Mouse (Mus musculus) kidney, postnatal 36 days (tissue): ENCODE data around the gene Rmnd1.
"Not testable (repeated sequence)": the region's sequence is repeated elsewhere in the genome, so short reads cannot be mapped to it uniquely, and the experiment has no call there.

Experiments used
- DNase-seq, 2 experiments: peaks; one replicate each; pipeline ENCODE4 v3.0.0; 2021 to 2022; ENCODE audit warnings: mixed read lengths in 2 of 2

Gene Rmnd1

DNA sequence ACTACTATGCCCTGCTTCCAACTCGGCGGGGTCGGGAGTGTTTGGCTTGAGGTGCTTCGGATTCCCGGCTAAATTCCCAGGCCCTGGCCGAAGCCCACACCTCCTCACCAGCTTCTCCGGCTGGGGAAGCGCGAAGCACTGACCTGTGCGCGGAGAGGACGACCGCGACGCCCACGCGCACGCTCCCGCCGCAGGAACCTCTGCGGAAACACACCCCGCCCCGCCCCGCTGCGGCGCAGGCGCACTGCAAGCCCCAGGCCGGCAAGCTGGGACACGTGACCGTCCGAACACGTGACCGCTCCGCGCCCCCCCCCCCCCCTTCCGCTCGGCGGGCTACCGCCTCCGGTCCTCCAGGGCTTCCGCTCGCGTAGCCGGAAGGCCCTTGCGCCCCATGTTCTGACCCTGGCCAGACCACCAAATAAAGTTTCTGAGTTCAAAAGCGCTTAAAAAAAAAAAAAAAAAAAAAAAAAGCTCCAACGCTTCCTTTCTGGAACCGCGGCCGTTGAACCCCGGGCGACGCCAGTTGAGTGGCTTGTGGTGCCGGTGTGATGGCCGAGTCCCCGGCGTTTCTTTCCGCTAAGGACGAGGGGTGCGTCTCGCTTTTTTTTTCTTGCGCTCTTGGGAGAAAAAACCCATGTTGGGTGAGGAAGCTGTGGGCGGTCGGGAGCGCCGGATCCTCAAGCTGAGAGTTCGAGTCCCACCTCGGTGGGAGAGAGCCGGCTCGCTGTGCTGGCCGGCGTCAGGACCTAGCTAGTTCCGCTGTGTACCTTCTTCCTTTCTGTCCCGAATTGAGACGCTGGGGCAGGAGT lies at the start of gene Rmnd1, which contains the start of gene Armt1:
Rmnd1 (minus strand) TSS at position 266 of the 809 bp plus-strand sequence.
Armt1 (plus strand) TSS at position 345 of the 809 bp plus-strand sequence.
- peak; percentile 94 to 98 for DNase-seq

DNA sequence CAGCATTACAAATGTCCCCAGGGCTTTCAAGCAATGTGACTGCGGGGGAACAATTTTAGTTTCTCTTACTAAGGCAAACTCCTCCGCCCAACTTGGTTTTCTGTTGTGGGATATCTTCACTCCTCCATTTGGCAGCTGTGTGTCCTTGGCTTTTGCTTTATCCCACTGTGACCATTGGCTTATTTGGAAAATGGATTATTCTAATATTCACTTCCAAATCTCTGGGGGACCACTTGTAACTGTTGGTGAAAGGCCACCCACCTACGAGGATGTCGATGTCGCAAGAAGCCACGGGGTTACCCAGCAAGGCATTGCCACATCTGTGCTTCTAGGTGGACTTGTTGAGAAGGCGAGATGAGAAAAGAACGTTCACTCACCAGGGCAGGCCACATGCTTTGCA lies 49.5 kb upstream of the Rmnd1 start:
- DNase-seq = no peak

DNA sequence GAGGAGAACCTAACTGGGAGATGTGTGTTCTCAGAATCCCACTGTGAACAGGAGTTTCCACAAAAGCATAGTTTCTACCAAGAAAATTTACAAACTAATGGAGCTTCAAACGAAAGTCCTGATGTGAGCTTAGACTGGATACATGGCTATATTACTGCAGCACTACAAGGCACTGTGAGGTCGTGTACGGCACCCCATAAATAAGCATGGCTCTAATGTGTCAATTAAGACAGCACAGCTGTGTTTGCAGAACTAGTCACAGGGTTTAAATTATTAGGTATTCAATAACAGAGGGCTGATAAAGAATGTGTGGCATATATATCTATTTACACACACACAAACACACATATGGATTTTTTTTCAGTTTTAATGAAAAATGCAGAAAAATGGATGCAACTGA lies 48.7 kb upstream of the Rmnd1 start:
- no peak for DNase-seq

DNA sequence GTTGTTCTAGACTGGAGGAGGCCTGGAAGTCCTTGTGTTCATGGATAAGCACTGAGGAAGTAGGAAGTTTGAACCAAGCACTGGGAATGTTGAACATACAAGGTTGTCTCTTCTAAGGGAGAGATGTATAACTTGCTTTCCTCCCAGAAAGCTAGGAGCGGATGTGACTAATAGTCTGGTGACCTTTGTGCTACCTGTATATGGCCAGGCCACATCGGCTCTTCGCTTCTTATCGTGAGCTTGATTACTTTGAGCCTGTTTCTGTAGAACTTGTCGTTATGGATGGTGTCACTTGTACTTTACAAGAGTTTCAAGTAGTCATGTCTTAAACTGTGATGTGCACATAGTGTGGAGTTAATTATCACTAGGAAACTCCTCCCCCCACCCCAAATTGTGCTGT lies 44.4 kb upstream of the Rmnd1 start:
- no peak for DNase-seq

DNA sequence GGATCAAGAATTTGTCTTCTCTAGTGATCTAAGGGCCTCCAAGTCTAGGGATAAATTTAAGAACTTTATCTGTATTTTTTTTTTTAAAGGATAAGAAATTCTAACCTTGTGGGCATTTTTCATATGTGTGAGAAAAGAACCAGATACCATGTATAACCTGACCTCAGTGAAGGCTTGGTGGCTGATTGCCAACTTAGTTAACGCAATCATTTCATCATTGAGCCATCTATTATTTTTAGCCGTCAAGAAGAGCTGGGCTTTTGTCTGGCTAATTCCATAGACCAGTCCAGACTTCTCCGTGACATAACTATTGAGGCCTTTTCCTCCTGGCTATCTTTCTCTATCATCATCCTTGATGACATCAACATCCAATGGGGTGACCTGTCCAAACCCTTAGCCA lies 43.2 kb upstream of the Rmnd1 start:
- no peak for DNase-seq

DNA sequence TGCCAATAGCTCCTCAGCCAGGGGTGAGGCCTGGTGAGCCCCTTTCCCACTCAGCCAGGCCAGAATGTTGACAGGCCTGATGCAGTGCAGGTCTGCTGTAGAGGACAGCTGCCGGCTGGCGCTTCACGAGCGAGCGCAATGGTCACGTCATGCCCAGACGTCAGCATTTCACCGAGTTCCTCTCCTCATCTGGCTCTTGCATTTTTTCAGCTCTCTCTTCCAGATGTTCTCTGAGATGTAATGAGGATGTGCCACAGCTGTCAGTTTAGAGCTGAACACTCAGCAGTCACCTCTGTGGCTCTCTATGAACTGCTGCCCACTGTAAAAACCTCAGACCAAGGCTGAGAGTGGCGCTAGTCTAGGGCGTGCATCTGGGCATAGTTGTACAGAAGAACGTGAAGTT lies 41.4 kb upstream of the Rmnd1 start:
- DNase-seq = no peak

GRCm38 (mm10) chr10:4469406-4469805 lies 37.2 kb upstream of the Rmnd1 start:
- DNase-seq = no peak

- no peak for DNase-seq
Measured at GRCm38 (mm10) chr10:4465799-4466198, 33.6 kb upstream of the Rmnd1 start.

DNA sequence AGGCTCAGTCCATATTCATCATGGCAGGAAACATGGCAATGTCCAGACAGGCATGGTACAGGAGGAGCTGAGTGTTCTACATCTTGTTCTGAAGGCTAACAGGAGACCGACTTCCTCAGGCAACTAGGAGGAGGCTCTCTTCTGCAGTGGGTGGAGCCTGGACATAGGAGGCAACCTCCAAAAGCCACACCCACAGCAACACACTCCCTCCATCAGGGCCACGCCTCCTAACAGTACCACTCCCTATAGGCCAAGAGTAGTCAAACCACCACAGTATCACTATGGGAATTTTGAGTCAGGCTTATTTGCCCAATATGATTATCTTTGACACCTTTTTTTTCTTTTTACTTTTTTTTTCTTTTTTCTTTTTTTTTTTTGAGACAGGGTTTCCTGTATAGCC lies 28.0 kb upstream of the Rmnd1 start:
- no peak for DNase-seq

DNA sequence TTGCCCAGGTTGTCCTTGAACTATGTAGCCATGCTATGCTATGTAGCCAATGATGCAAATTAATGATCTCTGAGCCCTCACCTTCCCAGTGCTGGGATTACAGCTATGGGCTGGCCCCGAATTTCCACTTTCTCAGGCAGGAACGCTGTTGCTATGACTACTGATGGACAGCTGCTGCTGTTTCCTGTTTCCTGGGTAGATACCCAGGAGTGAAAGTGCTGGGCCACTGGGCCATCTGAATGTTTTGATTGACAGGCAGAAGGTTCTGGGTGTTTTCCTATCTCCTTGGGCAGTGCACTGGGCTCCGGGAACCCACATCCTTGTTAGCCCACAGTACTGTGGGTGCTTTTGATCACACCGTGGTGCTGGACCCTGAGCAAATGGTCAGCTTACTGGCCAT lies 24.2 kb upstream of the Rmnd1 start:
- no peak for DNase-seq

GRCm38 (mm10) chr10:4435416-4435815 lies 3.2 kb upstream of the Rmnd1 start:
- no peak for DNase-seq

DNA sequence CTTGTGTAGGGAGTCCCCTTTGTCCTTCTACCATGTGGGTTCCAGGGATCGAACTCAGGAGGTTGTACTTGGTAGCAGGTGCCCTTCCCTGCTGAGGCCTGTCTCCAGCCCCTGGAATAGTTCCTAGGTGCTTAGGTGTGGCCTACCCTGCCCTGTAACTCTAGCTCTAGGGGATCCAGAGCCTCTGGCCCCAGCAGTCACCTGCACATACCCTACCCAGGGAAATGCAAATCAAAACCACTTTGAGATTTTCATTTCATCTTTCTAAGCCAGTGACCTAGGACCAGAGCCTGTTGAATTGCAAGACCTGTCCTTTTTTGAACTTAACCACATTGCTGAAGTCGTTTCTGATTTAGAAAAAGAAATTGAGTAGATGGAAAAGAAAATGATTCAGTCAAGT lies 1.7 kb upstream of the Rmnd1 start:
- not testable (repeated sequence) for DNase-seq

DNA sequence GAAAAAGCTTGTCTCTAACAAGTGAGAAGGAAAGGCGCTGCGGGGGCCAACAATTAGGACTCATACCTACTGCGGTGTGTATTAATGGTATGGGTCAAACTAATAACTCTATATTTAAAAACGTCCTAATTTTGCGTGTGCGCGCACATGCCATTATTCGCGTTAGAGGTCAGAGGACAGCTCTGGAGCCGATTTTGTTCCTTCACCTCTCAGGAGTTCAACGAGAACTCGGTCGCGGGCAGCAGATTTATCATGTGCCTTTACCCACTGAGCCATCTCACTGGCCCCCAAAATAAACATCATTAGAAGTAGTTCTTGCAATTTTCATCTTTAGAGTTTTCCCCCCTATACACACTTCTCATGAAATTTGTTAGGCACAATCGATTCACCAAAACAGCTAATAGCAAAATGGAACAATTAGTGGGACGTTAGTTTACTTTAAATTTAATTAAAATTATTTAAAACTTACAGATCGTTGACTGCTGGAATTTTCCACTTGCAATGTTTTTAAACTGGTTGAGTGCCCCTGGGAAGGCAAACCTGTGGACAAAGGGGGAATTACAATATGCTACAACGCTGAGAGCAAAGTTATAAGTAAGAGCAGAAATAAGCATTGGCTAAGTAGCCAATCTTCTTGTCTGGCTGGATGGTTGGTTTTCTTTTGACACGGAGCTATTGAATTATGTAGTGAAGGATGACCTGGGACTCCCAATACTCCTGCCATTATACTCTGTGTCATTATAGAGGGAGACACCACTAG lies 988 bp upstream of the Rmnd1 start:
- DNase-seq = peak in 1 of 2 experiments; percentile 24

- DNase-seq = no peak
Measured at GRCm38 (mm10) chr10:4431746-4432122, 454 bp downstream of the Rmnd1 start.

GRCm38 (mm10) chr10:4430826-4431225 lies 1.4 kb downstream of the Rmnd1 start:
- peak; percentile 53 to 68 for DNase-seq

DNA sequence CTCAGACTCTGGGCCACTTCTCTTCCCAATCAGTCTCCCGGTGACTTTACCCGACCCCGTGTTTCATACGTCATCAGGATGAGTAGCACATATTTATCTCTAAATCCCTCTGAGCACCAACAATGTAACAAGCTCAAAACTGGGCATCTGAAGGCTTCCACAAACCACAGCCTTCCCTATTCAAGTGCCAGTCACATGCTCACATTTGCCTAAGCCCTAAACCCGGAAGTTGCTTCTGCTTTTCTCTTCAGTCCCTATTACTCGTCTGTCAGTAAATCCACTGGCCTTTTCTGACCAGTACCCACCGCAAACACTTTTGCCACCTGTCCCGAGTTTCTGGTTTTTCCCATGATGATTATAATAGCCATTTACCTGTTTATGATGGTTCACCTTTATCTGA lies 1.8 kb downstream of the Rmnd1 start:
- DNase-seq = no peak

- DNase-seq = peak in 1 of 2 experiments; percentile 47
Measured at GRCm38 (mm10) chr10:4425245-4425644, 6.9 kb downstream of the Rmnd1 start.

- no peak for DNase-seq
Measured at GRCm38 (mm10) chr10:4407191-4407590, 25.0 kb downstream of the Rmnd1 start.

DNA sequence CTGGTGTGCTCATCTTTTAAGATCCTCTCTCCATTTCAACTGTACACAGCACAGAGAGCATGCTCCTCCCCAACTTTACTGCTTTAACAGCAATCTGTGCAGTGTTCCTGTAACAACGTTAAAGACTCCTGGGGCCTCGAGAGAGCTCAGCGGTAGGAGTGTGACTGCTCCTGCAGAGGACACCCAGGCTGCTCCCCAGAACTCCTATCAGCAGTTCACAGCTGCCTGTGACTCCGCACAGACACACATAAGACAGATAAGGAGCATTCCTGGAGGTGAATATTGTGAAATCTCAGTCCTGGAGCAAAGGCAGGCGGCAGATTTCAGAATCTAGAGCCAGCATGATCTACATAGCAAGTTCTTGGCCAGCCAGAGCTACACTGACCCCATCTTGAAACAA lies 26.7 kb downstream of the Rmnd1 start:
- no peak for DNase-seq

DNA sequence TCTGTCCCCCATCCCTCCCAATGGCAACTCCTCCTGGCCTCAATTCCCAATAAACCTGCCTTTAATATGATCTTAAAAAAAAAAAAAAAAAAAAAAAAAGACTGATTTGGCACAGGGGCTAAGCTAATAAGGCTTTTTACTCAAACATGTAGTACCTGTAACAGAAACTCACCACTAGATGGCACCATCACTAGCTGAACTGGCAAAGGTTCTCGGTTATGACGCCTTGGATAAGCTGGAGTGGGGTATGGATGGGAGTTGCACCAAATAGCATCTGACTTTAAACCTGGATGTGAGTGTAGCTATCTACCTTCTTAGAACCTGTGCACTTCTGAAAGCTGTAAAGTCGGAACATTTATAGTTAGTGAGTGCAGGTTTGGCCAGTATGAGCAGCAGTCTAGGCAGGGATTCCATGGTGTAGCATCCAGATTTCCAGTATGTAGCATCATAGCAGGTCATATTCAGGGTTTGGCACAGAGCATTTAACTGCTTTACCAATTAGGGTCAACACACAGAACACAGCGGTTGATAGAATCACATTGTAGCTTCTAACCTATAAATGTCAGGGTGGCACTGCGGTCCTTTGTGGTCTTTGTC lies 27.2 kb downstream of the Rmnd1 start:
- peak; percentile 65 to 67 for DNase-seq

DNA sequence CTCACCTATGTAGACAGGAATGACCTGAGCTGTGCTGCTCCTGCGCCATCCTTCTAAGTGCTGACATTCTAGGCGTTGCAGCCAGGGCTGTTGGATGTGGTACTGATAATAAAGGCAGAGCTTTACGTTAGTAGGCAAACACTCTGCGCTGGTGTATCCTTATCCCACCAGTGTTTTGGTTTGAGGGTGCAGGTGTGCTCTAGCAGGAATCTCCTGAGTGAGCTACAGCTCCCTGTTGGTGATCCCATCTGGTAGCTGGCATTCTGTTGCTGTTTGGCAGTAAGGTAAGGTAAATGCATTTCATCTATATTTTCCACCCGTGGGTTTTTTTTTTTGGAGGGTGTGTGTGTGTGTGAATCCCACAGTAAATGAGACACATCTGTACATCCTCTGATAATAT lies 34.1 kb downstream of the Rmnd1 start:
- no peak for DNase-seq

GRCm38 (mm10) chr10:4395321-4395720 lies 36.9 kb downstream of the Rmnd1 start:
- DNase-seq = no peak

- DNase-seq = peak; percentile 57 to 65
Measured at GRCm38 (mm10) chr10:4391851-4392250, 40.3 kb downstream of the Rmnd1 start.

DNA sequence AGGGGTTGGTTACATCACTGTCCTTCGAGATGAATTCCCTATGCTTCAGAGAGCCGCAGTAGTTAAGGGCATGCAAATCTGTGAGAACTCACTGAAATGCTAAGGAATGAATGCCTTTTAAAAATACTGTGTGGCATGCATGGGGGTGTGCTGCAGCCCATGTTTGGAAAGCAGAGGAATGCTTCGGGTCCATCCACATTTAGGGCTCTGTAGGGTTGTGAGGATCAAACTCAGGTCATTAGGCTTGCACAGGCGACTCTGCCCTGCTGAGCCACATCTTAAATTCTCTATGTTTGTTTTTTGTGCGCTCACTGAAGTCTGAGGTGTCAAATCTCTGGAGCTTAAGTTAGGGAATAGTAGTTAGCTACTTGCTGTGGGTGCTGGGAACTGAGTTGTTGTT lies 41.1 kb downstream of the Rmnd1 start:
- DNase-seq = no peak
